Mouse (Mus musculus) T-helper 1 cell (primary cell): ENCODE results near the gene Kif17.

Experiments used
- in situ Hi-C: fragments of 300-600 bp; cut with MboI, MseI; formaldehyde crosslinking; loops from one replicate; pipeline ENCODE4 v1.15.1; 2025; ENCODE audit warnings: high pct_unique_total_duplicates

The Kif17 gene

DNA sequence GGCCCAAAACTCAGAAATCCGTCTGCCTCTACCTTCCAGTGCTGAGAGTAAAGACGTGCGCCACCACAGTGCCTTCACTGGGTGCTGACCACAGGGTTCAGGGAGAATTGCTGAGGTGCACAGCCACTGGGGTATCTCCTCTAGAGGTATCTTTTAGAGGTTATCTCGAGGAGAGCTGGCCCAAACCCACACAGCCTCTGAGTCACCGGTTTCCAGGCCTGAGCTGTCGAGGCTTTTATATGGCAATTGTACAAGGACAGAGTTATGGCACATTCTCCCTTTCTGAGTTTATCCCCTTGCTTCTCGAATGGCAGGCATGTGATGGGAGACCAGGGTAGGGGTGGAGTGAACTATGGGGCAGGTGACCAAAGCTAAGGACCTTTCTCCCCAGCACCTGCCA lies 8.4 kb downstream of the Kif17 start:
- in situ Hi-C loops = loop anchor here (10.0 kb wide), 1 partner anchor 384 kb away; no protein-coding TSS in a partner anchor

DNA sequence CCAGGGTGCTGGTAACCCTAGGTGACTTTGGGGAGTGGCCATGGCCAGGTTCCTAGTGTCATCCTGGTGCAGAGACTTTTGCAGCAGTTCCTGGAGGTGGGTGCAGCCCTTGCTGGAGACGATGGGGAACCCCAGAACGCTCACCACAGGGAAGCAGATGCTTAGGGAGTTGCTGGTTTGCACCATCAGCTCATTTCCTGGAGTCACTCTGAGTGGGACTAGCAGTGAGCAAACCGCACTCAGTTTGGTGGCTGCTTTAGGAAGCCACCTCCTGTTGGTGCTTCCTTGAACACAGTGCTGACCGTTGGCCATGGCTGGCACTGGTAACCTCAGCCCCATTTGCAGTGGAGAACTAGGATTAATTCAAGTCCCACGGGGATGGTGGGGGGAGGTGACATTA lies 9.2 kb downstream of the Kif17 start:
- in situ Hi-C loops = loop anchor here (10.0 kb wide), 1 partner anchor 385 kb away; no protein-coding TSS in a partner anchor

DNA sequence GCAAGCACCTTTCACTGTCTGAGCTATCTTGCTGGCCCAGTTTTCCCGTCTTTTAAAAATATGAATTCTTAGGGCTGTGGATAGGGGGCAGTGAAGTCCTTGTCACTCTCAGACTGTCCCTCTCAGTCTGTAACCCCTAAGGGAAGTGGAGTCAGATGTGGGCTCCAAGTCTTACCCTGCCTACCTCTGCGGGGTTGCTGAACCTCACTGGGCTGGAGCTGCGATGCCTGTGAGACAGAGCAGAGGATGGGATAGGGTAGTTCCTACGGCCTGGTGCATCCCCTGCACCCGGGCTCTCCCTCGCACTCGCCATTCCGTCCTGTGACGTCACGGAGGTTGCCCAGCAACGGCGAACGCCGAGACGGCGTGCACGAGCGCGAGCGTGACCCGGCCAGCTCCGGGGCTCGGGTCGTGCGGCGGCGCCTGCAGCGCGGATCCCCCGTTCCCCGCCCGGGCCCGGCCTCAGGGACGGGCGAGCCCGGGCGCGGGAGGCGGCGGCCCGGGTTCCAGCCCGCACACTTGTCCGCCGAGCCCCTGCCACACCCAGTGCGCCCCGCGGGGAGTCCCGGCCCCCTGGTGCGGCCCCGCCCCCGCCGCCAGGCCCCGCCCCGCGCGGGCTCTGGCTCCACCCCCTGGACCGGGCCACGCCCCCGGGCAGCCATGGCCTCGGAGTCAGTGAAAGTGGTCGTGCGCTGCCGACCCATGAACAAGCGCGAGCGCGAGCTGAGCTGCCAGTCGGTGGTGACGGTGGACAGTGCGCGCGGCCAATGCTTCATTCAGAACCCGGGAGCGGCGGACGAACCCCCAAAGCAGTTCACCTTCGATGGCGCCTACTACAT lies 11.8 kb downstream of the Kif17 start:
- in situ Hi-C loops = no loop called here

DNA sequence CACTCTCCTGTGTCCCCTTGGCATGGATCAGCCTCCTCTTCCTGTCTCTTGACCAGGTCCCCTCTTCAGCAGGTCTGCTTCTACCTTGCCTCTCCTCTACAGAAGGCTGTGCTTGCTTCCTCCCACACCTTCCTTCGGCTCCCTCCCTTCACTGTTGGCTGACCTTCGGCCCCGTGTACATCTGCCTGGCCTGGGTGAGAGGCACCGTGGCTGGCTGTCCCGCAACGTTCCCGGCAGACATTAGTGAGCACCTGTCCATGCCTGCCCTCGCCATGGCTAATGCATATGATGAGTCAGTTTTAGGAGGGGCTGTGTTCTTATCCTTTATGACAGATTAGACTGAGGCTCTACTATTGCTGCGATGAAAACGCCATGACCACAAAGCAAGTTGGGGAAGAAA lies 17.6 kb downstream of the Kif17 start:
- in situ Hi-C loops = no loop called here

DNA sequence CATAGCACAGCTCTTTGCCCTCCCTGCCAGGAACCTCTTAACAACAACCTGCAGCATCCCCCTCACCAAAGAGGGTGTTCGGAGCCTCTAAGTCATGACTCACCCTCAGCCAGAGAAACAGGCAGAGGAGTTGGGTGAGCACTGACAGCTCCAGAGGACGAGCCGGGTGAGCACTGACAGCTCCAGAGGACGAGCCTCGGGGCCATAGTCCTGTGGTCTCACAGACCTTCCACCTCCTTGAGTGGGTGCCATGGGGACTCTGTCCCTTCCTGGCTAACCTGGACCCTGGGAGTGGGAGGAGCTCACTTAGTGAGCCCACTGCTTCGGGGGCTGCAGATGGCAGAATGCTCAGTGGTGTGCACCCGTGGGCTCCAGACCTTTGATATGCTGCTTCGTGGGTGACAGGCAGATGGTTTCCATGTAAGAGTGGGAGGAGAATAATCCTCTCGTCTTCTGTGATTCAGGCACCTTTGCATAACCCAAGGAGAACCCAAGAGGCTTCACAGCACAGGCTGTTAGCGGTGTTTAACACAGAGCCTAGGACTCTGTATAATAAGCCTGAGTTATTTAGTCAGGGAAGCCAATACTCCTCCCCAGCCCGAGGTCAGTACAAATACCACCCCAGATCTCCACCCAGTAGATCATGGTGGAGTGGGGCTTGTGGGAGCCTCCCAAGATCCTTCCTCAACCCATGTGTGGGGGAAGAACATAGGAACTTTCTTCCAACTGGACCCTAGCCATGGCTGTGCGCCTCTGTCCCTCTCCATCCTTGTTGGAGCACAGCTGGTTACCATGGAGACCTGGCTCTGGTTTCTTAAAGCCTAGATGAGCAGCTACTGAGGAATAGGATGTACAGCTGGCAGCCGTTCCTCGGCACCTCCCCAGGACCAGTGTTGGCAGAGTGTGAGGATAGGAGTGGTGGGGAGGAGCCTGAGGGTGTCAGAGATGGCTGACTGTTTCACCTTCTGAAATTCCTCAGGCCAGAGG lies 22.1 kb downstream of the Kif17 start:
- in situ Hi-C loops = loop anchor here (10.0 kb wide), 1 partner anchor 298 kb away; no protein-coding TSS in a partner anchor

DNA sequence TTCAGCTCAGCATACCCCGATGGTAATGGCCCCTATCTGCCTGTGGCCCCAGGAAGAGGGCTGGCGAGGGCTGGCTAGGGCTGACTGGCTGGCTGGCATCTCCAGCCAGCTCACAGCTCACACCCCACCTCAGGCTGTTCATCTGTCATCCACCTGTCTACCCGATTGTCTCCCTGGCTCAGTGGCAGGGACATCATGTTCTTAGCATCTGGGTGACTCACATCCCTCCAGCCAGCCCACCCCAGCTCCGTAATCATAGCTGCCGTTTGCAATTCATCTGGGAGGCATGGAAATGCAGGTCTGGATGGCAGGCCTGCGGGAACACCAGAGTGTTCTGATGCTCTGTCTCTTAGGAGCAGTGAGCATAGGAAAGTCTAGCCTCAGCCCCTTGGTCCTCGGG lies 28.1 kb downstream of the Kif17 start:
- in situ Hi-C loops = loop anchor here (10.0 kb wide), 1 partner anchor 304 kb away; no protein-coding TSS in a partner anchor

DNA sequence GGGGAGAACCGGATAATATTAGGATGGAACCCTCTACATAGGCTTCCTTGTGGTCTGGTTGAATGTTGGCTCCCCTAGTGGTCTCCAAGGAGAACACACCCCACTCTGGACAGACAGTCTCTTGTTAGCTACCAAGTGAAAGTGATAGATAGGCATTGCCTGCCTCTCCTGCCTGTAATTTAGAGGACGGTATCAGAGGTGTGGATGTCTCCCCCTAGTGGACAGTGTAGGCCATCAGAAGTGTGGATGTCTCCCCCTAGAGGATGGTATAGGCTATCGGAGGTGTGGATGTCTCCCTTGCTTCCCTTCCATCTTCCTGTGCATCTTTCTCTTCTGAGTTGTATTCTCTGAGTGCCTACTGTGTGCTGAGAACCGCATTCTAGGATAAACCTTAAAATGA lies 32.6 kb downstream of the Kif17 start:
- in situ Hi-C loops = no loop called here

DNA sequence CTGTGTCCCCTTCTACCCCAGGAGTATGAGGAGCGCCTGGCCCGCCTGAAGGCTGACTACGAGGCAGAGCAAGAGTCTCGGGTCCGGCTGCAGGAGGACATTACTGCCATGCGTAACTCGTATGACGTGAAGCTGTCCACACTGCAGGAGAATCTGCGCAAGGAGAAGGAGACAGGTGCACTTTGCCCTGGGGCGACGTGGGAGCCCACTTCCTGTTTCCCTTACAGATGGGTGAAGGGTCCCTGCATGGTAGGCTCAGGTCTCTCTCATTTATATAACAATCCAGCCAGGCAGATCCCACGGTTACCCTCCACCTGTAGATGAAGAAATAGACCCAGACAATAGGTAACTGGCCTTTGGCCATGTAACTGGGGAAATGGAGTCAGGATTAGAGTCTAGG lies 36.2 kb downstream of the Kif17 start:
- in situ Hi-C loops = no loop called here

DNA sequence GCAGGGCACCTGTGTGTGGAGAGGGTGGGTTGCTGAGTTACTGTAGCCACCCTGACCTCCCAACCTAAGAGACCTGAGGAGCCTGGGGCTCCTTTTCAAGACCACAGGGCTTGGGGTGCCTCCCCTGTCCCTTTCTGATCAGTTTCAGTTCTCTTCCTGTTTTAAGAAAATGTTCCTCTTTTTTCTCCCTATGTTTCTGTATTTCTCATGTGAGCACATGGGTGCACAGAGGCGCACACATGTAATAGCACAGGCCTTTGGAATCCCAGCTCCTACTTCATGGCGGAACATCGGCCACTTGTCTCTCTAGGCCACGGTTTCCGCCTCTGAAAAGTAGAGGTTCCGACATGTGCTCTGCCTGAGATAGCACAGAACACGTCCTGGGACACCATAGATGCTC lies 38.5 kb downstream of the Kif17 start:
- in situ Hi-C loops = no loop called here

DNA sequence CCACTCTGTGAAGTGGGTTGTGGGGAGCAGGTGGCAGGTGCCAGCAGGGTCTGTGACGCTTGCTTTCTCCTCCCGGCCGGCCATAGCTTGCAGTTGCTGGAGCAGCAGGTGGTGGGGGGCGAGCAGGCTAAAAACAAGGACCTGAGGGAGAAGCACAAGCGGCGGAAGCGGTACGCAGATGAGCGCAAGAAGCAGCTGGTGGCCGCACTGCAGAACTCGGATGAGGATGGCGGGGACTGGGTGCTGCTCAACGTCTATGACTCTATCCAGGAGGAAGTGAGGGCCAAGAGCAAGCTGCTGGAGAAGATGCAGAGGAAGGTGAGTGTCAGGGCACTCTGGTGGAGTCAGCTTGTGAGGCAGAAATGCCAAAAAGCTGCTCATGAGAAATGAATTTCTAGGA lies 41.8 kb downstream of the Kif17 start:
- in situ Hi-C loops = no loop called here

DNA sequence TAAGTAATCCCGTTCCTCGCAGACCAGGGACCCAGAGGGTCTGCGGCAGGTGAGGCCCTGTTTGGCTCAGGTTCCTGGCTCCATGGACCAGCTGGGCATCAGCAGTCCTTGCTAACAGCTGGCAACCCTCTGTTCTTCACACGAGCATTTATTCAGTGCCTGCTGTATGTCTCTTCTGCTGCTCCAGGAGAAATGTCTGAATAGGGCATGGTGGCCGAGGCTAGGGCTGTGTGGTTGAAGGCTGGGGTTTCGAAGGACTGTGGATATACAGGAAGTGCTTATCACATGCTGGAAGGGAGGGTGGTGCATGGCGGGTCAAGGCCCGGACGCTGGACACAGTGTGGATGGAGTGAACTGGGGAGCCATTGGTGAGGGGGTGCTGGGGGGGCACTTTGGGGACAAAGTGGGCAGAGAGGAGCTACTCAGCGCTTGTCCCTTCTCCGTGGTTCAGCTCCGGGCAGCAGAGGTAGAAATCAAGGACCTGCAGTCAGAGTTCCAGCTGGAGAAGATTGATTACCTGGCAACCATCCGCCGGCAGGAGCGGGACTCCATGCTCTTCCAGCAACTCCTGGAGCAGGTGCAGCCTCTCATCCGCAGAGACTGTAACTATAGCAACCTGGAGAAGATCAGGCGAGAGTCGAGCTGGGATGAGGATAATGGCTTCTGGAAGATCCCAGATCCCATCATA lies 43.2 kb downstream of the Kif17 start:
- in situ Hi-C loops = no loop called here

DNA sequence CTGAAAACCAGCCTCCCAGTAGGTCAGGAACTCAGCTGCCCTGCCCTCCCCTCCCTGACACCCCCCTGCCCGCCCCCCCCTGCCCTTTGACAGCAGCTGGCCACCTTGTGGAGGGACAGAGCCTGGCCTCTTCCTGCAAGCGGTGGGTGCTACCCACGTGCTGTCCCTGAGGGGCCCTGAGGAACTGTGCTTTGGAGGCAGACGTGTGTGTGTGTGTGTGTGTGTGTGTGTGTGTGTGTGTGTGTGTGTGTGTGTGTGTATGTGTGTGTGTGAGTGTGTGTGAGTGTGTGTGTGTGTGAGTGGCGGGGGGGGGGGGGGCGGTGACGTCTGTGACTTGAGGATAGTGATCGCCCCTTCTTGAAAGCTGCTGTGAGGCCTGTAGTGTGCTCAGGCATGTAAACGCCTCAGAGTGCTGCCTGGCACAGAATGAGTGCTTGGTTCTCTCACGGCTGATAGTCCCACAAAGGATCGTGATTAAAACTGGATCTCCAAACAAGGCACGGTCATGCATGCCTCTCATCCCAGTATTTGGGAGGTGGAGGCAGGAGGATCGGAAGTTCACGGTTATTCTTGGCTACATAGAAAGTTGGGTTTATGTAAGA lies 43.8 kb downstream of the Kif17 start:
- in situ Hi-C loops = no loop called here

DNA sequence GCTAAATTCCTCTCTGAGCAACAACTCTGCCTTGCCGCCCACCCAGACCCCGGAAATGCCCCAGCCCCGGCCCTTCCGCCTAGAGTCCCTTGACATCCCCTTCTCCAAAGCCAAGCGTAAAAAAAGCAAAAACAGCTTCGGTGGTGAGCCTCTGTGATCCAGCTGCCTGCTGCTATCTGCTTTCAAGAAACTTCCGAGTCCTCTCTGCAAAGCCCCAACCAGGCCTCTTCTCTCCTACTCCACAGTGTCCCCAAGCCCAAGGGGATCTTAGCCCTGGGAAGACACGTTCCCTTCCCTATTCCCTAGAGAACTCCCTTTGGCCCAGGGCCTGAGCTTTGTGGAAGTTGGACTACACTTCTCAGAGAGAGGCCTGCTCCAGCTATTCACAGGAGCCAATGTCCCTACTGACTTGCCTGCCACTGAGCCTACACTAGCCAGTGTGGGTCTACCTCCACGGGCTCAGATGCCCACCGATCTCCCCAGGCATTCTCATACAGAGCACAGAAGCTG lies 51.1 kb downstream of the Kif17 start:
- in situ Hi-C loops = no loop called here

DNA sequence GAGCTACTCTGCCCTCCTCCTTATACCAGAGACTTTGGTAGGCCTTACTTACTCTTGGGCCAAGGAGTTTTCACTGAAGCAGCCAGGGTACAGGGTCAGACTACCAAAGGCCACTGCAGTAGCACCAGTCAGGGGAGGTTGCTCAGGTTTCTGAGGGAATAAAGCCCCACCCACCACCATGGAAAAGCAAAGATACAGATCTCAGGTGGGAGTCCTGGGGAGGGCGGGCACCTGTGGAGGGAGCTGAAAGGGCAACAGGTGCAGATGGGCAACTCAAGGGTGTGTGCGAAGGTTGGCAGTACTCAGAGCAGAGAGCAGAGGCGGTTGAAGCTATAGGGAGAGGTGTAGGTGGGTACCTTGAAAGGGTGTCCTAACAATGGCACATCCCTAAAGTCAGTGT lies 52.8 kb downstream of the Kif17 start:
- in situ Hi-C loops = no loop called here

DNA sequence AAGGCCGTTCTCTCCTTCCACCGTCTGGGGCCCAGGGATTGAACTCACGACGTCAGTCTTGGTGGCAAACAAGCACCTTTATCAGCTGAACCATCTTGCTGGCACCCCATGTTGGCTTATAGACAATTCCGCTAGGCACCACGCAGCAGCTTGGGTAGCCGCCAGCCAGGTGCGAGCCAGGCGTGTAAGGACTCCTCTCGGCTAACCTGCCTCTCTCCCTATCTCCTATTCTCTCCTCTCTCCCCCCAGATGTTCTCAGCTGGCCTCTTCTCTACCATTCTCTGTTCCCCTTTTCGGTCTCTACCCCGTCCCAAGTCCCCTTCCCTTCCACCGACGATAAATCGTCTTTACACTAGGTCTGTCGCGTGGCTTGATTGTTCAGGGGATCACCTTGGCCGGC lies 53.5 kb downstream of the Kif17 start:
- in situ Hi-C loops = no loop called here

DNA sequence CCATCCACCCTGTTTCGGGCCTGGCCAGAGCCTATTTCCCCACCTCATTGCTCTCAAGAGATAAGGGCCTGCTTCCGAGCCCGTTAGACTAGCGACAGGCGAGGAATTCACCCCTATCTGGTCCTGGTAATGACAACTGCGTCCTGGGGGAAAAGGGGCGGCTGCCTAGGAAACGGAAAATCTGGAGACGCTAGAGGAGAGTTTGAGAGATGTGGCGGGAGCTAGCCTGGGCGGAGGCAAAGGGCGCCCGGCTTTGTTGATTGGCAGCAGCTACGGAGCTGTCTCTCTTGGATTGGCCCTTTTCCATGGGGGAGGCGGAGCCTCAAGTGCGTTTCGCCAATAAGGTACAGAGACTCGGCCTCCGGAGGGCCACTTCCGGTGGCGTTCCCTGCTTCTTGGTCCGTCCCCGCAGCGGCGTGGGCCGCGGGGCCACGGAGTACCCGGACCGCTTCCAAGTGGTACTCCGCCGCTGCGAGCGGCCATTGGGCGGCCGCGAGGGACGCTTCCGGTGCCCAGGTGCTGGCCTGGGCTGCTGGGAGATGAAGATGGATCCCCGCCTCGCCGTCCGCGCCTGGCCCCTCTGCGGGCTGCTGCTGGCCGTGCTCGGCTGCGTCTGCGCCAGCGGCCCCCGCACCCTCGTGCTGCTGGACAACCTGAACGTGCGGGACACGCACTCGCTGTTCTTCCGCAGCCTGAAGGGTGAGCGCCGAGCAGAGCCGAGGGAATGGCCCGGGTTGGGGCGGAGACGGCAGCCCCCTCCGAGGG lies 54.3 kb downstream of the Kif17 start, which contains the start of gene Ddost:
Gene Ddost (plus strand): TSS at position 391 of the 765 bp plus-strand sequence.
- in situ Hi-C loops = no loop called here

DNA sequence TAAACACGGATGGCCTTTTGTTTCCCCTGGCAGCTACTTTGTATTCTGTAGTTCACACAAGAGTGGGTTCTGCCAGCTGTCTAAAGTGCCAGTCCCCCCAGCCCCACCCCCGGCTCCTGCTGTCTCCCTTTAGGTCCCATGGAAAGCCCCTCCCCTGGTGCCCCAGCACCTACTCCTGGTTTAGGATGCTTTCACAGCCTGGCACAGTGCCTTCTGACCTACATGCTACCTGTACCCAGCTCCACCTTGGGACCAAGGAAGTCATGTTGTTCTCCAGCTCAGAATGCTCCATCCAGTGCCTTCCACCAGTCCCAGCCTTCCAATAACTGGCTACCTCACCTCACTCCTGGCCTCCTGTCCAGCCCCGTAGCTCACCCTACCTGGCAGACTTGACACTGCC lies 56.8 kb downstream of the Kif17 start:
- in situ Hi-C loops = no loop called here

DNA sequence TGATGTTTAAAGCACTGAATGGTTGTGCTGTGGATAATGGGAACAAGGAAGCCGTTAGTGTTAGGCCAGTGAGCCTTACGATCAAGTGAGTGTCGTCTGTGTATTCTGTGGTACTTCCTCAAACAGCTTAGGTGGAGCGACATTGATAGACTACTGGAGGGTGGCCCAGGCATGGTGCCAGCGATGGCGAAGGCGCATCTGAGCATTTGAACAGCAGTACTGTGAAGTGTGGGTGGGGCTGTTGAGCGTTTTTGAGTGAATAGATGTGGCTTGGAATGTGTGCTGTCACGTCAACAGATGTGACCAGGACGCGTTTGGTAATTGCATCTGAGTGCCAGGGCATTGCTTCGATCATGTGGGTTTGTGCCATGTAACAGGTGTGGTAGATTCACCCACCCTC lies 57.5 kb downstream of the Kif17 start:
- in situ Hi-C loops = no loop called here

DNA sequence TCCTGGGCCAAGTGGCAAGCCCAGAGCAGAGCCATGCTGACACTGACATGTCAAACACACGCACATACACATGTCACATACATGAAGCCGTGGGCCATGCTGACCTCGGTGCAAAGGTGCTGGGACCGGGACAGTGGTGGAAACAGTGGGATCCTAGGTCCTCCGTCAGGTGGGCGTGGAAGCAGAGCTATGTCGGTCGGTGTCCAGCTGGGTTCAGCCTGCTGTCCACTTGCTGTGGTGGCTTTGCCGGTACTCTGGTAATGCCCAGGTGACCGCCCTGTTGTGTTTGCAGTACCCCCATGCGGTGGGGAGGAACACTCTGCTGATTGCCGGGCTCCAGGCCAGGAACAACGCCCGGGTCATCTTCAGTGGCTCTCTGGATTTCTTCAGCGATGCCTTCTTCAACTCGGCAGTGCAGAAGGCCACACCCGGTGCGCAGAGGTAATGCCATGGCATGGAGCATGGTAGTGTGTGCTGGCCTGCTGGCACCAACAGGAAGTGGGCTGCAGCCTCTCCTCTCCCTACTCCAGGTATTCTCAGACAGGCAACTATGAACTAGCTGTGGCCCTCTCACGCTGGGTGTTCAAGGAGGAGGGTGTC lies 60.2 kb downstream of the Kif17 start:
- in situ Hi-C loops = no loop called here

DNA sequence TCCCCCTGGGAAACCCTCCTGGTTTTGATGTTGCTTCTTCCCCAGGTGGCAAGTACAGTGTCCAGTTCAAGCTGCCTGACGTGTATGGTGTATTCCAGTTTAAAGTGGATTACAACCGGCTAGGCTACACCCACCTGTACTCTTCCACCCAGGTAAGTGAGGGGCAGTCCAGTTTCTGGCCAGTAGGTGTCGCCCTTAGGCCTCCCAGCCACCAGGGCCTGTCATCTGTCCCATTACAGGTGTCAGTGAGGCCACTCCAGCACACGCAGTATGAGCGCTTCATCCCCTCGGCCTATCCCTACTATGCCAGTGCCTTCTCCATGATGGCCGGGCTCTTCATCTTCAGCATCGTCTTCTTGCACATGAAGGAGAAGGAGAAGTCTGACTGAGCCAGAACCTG lies 61.4 kb downstream of the Kif17 start:
- in situ Hi-C loops = no loop called here
